Mouse (Mus musculus) erythroblast, embryonic 14.5 days (primary cell): ENCODE results near the gene Gm10842.
"Not testable (repeated sequence)": the region's sequence is repeated elsewhere in the genome, so short reads cannot be mapped to it uniquely, and the experiment has no call there.

Source experiments
- GATA1 ChIP-seq: IDR thresholded peaks from 2 replicates; pipeline ENCODE4 v1.6.1; 2012; ENCODE audit warnings: low read length, inconsistent platforms, mixed read lengths
- TAL1 ChIP-seq: IDR thresholded peaks from 3 replicates; pipeline ENCODE4 v1.6.1; 2012; ENCODE audit warnings: low read length, inconsistent platforms, mixed read lengths

GRCm38 (mm10) chr11:105112448-105112847, 34.2 kb upstream of the Gm10842 start:
- TF ChIP-seq GATA1, TAL1: not testable (repeated sequence)
